Mouse (Mus musculus) hindbrain, postnatal 0 days (tissue): ENCODE measurements around the gene Ift122. TPM values are rescaled to one million over a fixed set of nuclear protein-coding genes. Genes with fewer than 3 reads are reported as not detected.

Experiments used
- ATAC-seq: fragments of 200-750 bp; cut with Nextera tagmentation; 2 replicates; pipeline ENCODE4 v1.8.0; 2017; ENCODE audit warnings: mild to moderate bottlenecking, moderate TSS enrichment, moderate library complexity
- DNase-seq: peaks from one replicate; pipeline ENCODE4 v3.0.0-alpha.2; 2015; ENCODE audit warnings: low spot score
- H3K27ac ChIP-seq: fragments of 300-500 bp; sonication (generic); 2 replicates; pipeline ENCODE4 v1.5.1; 2014; ENCODE audit warnings: mild to moderate bottlenecking
- H3K27me3 ChIP-seq: fragments of 300-500 bp; sonication (generic); 2 replicates; pipeline ENCODE4 v1.6.1; 2014; ENCODE audit warnings: low read length, mixed read lengths; ENCODE audit not compliant: insufficient read depth
- H3K36me3 ChIP-seq: fragments of 300-500 bp; sonication (generic); 2 replicates; pipeline ENCODE4 v1.6.1; 2014; ENCODE audit warnings: low read length, mixed read lengths; ENCODE audit not compliant: insufficient read depth
- H3K4me1 ChIP-seq: fragments of 300-500 bp; sonication (generic); 2 replicates; pipeline ENCODE4 v1.6.1; 2014; ENCODE audit warnings: antibody characterized with exemption, low read length, mixed read lengths; ENCODE audit not compliant: insufficient read depth
- H3K4me2 ChIP-seq: fragments of 300-500 bp; sonication (generic); 2 replicates; pipeline ENCODE4 v1.6.1; 2014; ENCODE audit warnings: low read depth, mild to moderate bottlenecking, low read length, moderate library complexity, mixed read lengths
- H3K4me3 ChIP-seq: fragments of 300-500 bp; sonication (generic); 2 replicates; pipeline ENCODE4 v1.5.1; 2014; ENCODE audit warnings: low read length
- H3K9ac ChIP-seq: fragments of 300-500 bp; sonication (generic); replicated peaks from 2 replicates; pipeline ENCODE4 v1.6.1; 2014; ENCODE audit warnings: mild to moderate bottlenecking, low read length, moderate library complexity, mixed read lengths
- H3K9me3 ChIP-seq: fragments of 300-500 bp; sonication (generic); 2 replicates; pipeline ENCODE4 v1.6.1; 2016; ENCODE audit warnings: low read length, mixed read lengths
- CTCF ChIP-seq: IDR thresholded peaks from 2 replicates; pipeline ENCODE4 v1.5.1; 2016; ENCODE audit warnings: antibody characterized with exemption, control low read depth, low read depth
- WGBS: fragments of 180-500 bp; shearing (Covaris S2); extraction: QIAGEN DNeasy Blood & Tissue Kit; methylation state at CpG from one replicate; pipeline ENCODE4 v1.1.7; 2014; 5-methylcytosine and 5-hydroxymethylcytosine counted together
- polyA plus RNA-seq: library from polyadenylated mRNA; unstranded; fragments of >200 nt; fragmentation: Nextera tagmentation; extraction: Ambion mirVana; gene quantifications from 2 replicates; pipeline ENCODE4 v1.2.1, GENCODE M21; 2015
- total RNA-seq: library from RNA; depleted of rRNA; stranded (reverse); fragments of >200 nt; gene quantifications from 2 replicates; pipeline ENCODE4 v1.2.3, GENCODE M21; 2014

Ift122 gene
- total and polyA plus RNA-seq, 2 experiments from 2014 or later: 19.7 to 29.3 TPM

- Histone ChIP-seq H3K4me3 (no peak overlapping the region), H3K9me3 (no peaks in the 10 kb centered on the region), H3K9ac (no peak overlapping the region), H3K4me2 (no peak overlapping the region), H3K27me3 (no peaks in the 10 kb centered on the region), H3K36me3 (peaks cover 34% of the 10 kb centered on the region; the same call in 1 of the 2 replicates), H3K4me1 (peaks cover 15% of the 10 kb centered on the region; the same call in 1 of the 2 replicates), H3K27ac (0 out of 2 replicates have a peak overlapping the region, but pooled peaks have one; percentile 42)
- WGBS: 72% methylated on average over 8 of the region's 8 CpGs
- no peak for TF ChIP-seq CTCF
- ATAC-seq: no peak
- DNase-seq: no peak
Measured at GRCm38 (mm10) chr6:115890601-115891000, 37.3 kb downstream of the Ift122 start.

- 36% methylated on average over 6 of the region's 6 CpGs for WGBS
- TF ChIP-seq CTCF: no peak
- Histone ChIP-seq H3K36me3 (peaks cover 31% of the 10 kb centered on the region; the same call in 1 of the 2 replicates), H3K4me1 (peaks cover 15% of the 10 kb centered on the region; the same call in 1 of the 2 replicates), H3K9me3 (no peaks in the 10 kb centered on the region), H3K4me3 (no peak overlapping the region), H3K9ac (no peak overlapping the region), H3K27me3 (no peaks in the 10 kb centered on the region), H3K27ac (0 out of 2 replicates have a peak overlapping the region, but pooled peaks have one; percentile 42), H3K4me2 (no peak overlapping the region)
- DNase-seq (peak; percentile 27), ATAC-seq (peak; percentile 18; the same call in 1 of the 2 replicates)
Measured at GRCm38 (mm10) chr6:115891061-115891460, 37.8 kb downstream of the Ift122 start.

GRCm38 (mm10) chr6:115891497-115892061 is 38.3 kb downstream of the Ift122 start:
- H3K9me3 ChIP-seq: no peaks in the 10 kb centered on the region
- no peak for TF ChIP-seq CTCF
- no peak overlapping the region for H3K4me2 ChIP-seq
- no peaks in the 10 kb centered on the region for H3K27me3 ChIP-seq
- peak; percentile 78 for ATAC-seq
- peaks cover 15% of the 10 kb centered on the region; the same call in 1 of the 2 replicates for H3K4me1 ChIP-seq
- peak; percentile 82 for DNase-seq
- H3K27ac ChIP-seq: 0 out of 2 replicates have a peak overlapping the region, but pooled peaks have one; percentile 42
- peaks cover 29% of the 10 kb centered on the region; the same call in 1 of the 2 replicates for H3K36me3 ChIP-seq
- H3K9ac ChIP-seq: no peak overlapping the region
- H3K4me3 ChIP-seq: no peak overlapping the region
- 15% methylated on average over 8 of the region's 8 CpGs for WGBS

- H3K4me1 ChIP-seq: peaks cover 15% of the 10 kb centered on the region; the same call in 1 of the 2 replicates
- TF ChIP-seq CTCF: no peak
- H3K4me3 ChIP-seq: no peak overlapping the region
- no peak overlapping the region for H3K4me2 ChIP-seq
- WGBS: 31% methylated on average over 3 of the region's 3 CpGs
- 0 out of 2 replicates have a peak overlapping the region, but pooled peaks have one; percentile 21 for H3K27ac ChIP-seq
- H3K9me3 ChIP-seq: no peaks in the 10 kb centered on the region
- no peak for ATAC-seq
- no peaks in the 10 kb centered on the region for H3K27me3 ChIP-seq
- peaks cover 21% of the 10 kb centered on the region; the same call in 1 of the 2 replicates for H3K36me3 ChIP-seq
- H3K9ac ChIP-seq: no peak overlapping the region
- DNase-seq: no peak
Measured at GRCm38 (mm10) chr6:115892363-115892762, 39.1 kb downstream of the Ift122 start.

- Histone ChIP-seq H3K36me3 (peaks cover 13% of the 10 kb centered on the region; the same call in 1 of the 2 replicates), H3K27me3 (no peaks in the 10 kb centered on the region), H3K4me1 (peaks cover 9% of the 10 kb centered on the region; the same call in 1 of the 2 replicates), H3K4me3 (no peak overlapping the region), H3K4me2 (no peak overlapping the region), H3K27ac (no peak overlapping the region), H3K9ac (no peak overlapping the region), H3K9me3 (no peaks in the 10 kb centered on the region)
- WGBS: 33% methylated on average over 1 of the region's 1 CpGs
- ATAC-seq: no peak
- TF ChIP-seq CTCF: no peak
- no peak for DNase-seq
Measured at GRCm38 (mm10) chr6:115896346-115896745, 43.1 kb downstream of the Ift122 start.

- Histone ChIP-seq H3K27me3 (no peaks in the 10 kb centered on the region), H3K27ac (no peak overlapping the region), H3K4me1 (peaks cover 4% of the 10 kb centered on the region; the same call in 1 of the 2 replicates), H3K9ac (no peak overlapping the region), H3K4me2 (no peak overlapping the region), H3K4me3 (no peak overlapping the region), H3K36me3 (peaks cover 13% of the 10 kb centered on the region; the same call in 1 of the 2 replicates), H3K9me3 (no peaks in the 10 kb centered on the region)
- DNase-seq: no peak
- WGBS: 63% methylated on average over 4 of the region's 4 CpGs
- no peak for TF ChIP-seq CTCF
- no peak for ATAC-seq
Measured at GRCm38 (mm10) chr6:115897117-115897516, 43.8 kb downstream of the Ift122 start.
